Mouse (Mus musculus) E14TG2a.4 (cell line): ENCODE data around the gene Orc5.

Experiments
- CTCF ChIP-seq: conservative IDR thresholded peaks from 2 replicates; pipeline ENCODE4 v1.5.1; 2014; ENCODE audit warnings: low read length
- NANOG ChIP-seq: IDR thresholded peaks from 2 replicates; pipeline ENCODE4 v1.6.1; 2014; ENCODE audit warnings: borderline replicate concordance, low read length, mixed read lengths
- POU5F1 ChIP-seq: IDR thresholded peaks from 2 replicates; pipeline ENCODE4 v1.6.1; 2014; ENCODE audit warnings: low read length, borderline replicate concordance

DNA sequence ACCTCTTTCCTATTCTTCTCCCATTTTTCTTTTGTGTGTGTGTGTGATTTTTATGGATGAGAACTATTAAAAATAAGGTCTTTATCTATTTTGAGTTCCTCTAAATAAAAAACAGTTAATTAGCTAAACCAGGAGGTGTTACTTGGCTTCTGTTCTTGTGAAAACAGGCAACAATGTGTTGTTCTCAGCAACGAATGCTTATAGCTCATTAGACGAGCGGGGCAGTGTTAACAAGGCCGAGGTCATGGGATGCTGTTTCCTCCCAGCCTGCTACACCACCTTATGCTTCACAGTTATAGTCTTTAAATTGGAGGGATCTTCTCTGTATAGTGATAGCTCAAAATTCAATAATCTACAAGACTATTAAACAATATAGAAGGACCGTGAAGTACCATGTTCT is 17.7 kb downstream of the Orc5 start:
- TF ChIP-seq CTCF: no peak
- no peak for TF ChIP-seq POU5F1
- TF ChIP-seq NANOG: no peak
